In the genomic region with DNA sequence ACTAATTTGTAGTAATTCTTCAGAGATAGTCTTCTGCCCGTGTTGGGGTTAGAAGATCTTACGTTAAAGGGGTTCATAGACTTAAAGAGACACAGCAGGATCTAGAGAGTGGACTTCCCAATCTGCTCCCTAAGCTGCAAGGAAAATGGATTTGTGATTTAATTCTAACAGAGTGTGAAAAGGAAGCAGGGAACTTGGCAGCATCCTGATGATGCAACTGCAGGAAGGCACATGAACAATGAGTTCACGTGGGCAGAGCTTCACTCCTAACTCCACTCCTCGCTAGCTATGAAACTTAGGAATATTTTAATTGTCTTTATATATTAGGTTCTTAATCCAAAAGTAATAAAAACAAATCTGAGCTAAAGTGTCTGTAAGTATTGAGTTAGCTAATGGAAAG, we compare ENCODE assay signal across 27 mouse cellular contexts.
DNase-seq lines count a peak whose midpoint lies in the region; ATAC-seq and TF ChIP-seq lines count a peak whose summit lies in the region.
"Had no signal": no experiment of that assay in that cellular context is flagged by ENCODE, and none has a peak within 500 bp of the region (broad histone marks: within the 10 kb centered on the region; RNA-seq: fewer than 3 reads in every experiment).

No protein-coding gene starts in this region.

- H3K4me1 ChIP-seq in hindbrain, postnatal 0 days (ENCODE audit: insufficient read depth, low read length), result no peaks in the 10 kb centered on the region
- H3K4me1 ChIP-seq in hindbrain, embryonic 12.5 days, result no peaks in the 10 kb centered on the region
- no peaks in the 10 kb centered on the region for H3K4me1 ChIP-seq in midbrain, postnatal 0 days (ENCODE audit: insufficient read depth, low read length)
- no peaks in the 10 kb centered on the region for H3K4me1 ChIP-seq in midbrain, embryonic 16.5 days (ENCODE audit: control insufficient read depth, insufficient read depth, low read length)
- H3K4me1 ChIP-seq: embryonic facial prominence, embryonic 10.5 days; forebrain, embryonic 12.5 days; forebrain, embryonic 15.5 days; heart, embryonic 12.5 days; heart, embryonic 15.5 days; hindbrain, embryonic 10.5 days; hindbrain, embryonic 15.5 days had no signal

- no peaks in the 10 kb centered on the region for H3K27me3 ChIP-seq in hindbrain, postnatal 0 days (ENCODE audit: insufficient read depth, low read length)
- H3K27me3 ChIP-seq in hindbrain, embryonic 12.5 days, result no peaks in the 10 kb centered on the region
- H3K27me3 ChIP-seq in midbrain, postnatal 0 days (ENCODE audit: insufficient read depth, low read length), result no peaks in the 10 kb centered on the region
- no peaks in the 10 kb centered on the region for H3K27me3 ChIP-seq in midbrain, embryonic 16.5 days (ENCODE audit: control insufficient read depth, insufficient read depth, low read depth, low read length)
- H3K27me3 ChIP-seq: embryonic facial prominence, embryonic 13.5 days; forebrain, embryonic 12.5 days; forebrain, embryonic 15.5 days; heart, embryonic 12.5 days; heart, embryonic 15.5 days; hindbrain, embryonic 15.5 days had no signal

- no peak overlapping the region for H3K9ac ChIP-seq in hindbrain, postnatal 0 days (replicated peaks; ENCODE audit: low read length)
- no peak overlapping the region for H3K9ac ChIP-seq in hindbrain, embryonic 12.5 days
- H3K9ac ChIP-seq in midbrain, postnatal 0 days (replicated peaks; ENCODE audit: low read length, poor library complexity, severe bottlenecking), result no peak overlapping the region
- H3K9ac ChIP-seq in midbrain, embryonic 16.5 days (ENCODE audit: low read depth, low read length), result no peak overlapping the region
- H3K9ac ChIP-seq: embryonic facial prominence, embryonic 13.5 days; forebrain, embryonic 12.5 days; forebrain, embryonic 15.5 days; heart, embryonic 12.5 days; heart, embryonic 15.5 days; hindbrain, embryonic 15.5 days had no signal

- H3K9me3 ChIP-seq in hindbrain, postnatal 0 days (ENCODE audit: low read length), result no peaks in the 10 kb centered on the region
- H3K9me3 ChIP-seq in hindbrain, embryonic 12.5 days (replicated peaks), result no peaks in the 10 kb centered on the region
- H3K9me3 ChIP-seq in midbrain, postnatal 0 days (ENCODE audit: low read length), result no peaks in the 10 kb centered on the region
- no peaks in the 10 kb centered on the region for H3K9me3 ChIP-seq in midbrain, embryonic 16.5 days (replicated peaks; ENCODE audit: control insufficient read depth, low read length, poor library complexity, severe bottlenecking)
- H3K9me3 ChIP-seq: embryonic facial prominence, embryonic 10.5 days; embryonic facial prominence, embryonic 13.5 days; forebrain, embryonic 12.5 days; forebrain, embryonic 15.5 days; heart, embryonic 12.5 days; heart, embryonic 15.5 days; hindbrain, embryonic 10.5 days; hindbrain, embryonic 15.5 days had no signal

- H3K4me3 ChIP-seq in hindbrain, postnatal 0 days (ENCODE audit: low read length), result no peak overlapping the region
- no peak overlapping the region for H3K4me3 ChIP-seq in hindbrain, embryonic 12.5 days
- H3K4me3 ChIP-seq in midbrain, postnatal 0 days (ENCODE audit: low read depth, low read length), result no peak overlapping the region
- no peak overlapping the region for H3K4me3 ChIP-seq in midbrain, embryonic 16.5 days (ENCODE audit: low read depth, low read length)
- H3K4me3 ChIP-seq: embryonic facial prominence, embryonic 10.5 days; embryonic facial prominence, embryonic 13.5 days; erythroblast, embryonic 14.5 days; forebrain, embryonic 12.5 days; forebrain, embryonic 15.5 days; heart, embryonic 12.5 days; heart, embryonic 15.5 days; hindbrain, embryonic 10.5 days; hindbrain, embryonic 15.5 days had no signal

- DNase-seq in hindbrain, postnatal 0 days (ENCODE audit: low spot score), result peak; percentile 35
- DNase-seq in midbrain, postnatal 0 days (ENCODE audit: low spot score), result peak; percentile 55
- peak; percentile 25 for DNase-seq in brain, adult 2 months (ENCODE audit: low read depth, low spot score)
- DNase-seq in thymus, postnatal 10 days (ENCODE audit: low spot score in 2 of 2), result no peak
- DNase-seq in kidney, postnatal 4 days, result no peak
- DNase-seq: adrenal gland, postnatal 14 days; cerebellum, adult 18-20 months; cerebellum, adult 9-10 months; cerebellum, postnatal 25 days; embryo, embryonic 11 days; gastrocnemius, postnatal 25 days; heart, adult 18-20 months; heart, postnatal 36 days had no signal

- H3K4me2 ChIP-seq in hindbrain, postnatal 0 days (ENCODE audit: low read depth, low read length), result no peak overlapping the region
- H3K4me2 ChIP-seq in hindbrain, embryonic 12.5 days (replicated peaks), result no peak overlapping the region
- H3K4me2 ChIP-seq in midbrain, postnatal 0 days (ENCODE audit: low read depth, low read length, poor library complexity, severe bottlenecking), result no peak overlapping the region
- H3K4me2 ChIP-seq in midbrain, embryonic 16.5 days (ENCODE audit: low read length), result no peak overlapping the region
- H3K4me2 ChIP-seq: embryonic facial prominence, embryonic 13.5 days; forebrain, embryonic 12.5 days; forebrain, embryonic 15.5 days; heart, embryonic 12.5 days; heart, embryonic 15.5 days; hindbrain, embryonic 15.5 days had no signal

- TF ChIP-seq CTCF in hindbrain, postnatal 0 days (IDR thresholded peaks at IDR 0.05; ENCODE audit: low read depth), result no peak
- TF ChIP-seq CTCF in midbrain, postnatal 0 days (IDR thresholded peaks at IDR 0.05), result no peak

- WGBS in hindbrain, postnatal 0 days, result 52% methylated on average over 4 of the region's 4 CpGs
- 86% methylated on average over 4 of the region's 4 CpGs for WGBS in hindbrain, embryonic 12.5 days
- WGBS in midbrain, postnatal 0 days, result 49% methylated on average over 4 of the region's 4 CpGs
- 59% methylated on average over 4 of the region's 4 CpGs for WGBS in midbrain, embryonic 16.5 days

- no peaks in the 10 kb centered on the region for H3K36me3 ChIP-seq in hindbrain, postnatal 0 days (ENCODE audit: insufficient read depth, low read length)
- H3K36me3 ChIP-seq in hindbrain, embryonic 12.5 days, result no peaks in the 10 kb centered on the region
- H3K36me3 ChIP-seq in midbrain, postnatal 0 days (ENCODE audit: insufficient read depth, low read length), result no peaks in the 10 kb centered on the region
- H3K36me3 ChIP-seq in midbrain, embryonic 16.5 days (ENCODE audit: control insufficient read depth, insufficient read depth, low read length), result no peaks in the 10 kb centered on the region
- H3K36me3 ChIP-seq: embryonic facial prominence, embryonic 10.5 days; embryonic facial prominence, embryonic 13.5 days; forebrain, embryonic 12.5 days; forebrain, embryonic 15.5 days; heart, embryonic 12.5 days; heart, embryonic 15.5 days; hindbrain, embryonic 10.5 days; hindbrain, embryonic 15.5 days had no signal

- no peak overlapping the region for H3K27ac ChIP-seq in hindbrain, postnatal 0 days
- H3K27ac ChIP-seq in hindbrain, embryonic 12.5 days, result no peak overlapping the region
- no peak overlapping the region for H3K27ac ChIP-seq in midbrain, postnatal 0 days (ENCODE audit: low read depth, low read length)
- H3K27ac ChIP-seq in midbrain, embryonic 16.5 days (ENCODE audit: low read length), result no peak overlapping the region
- H3K27ac ChIP-seq: embryonic facial prominence, embryonic 10.5 days; embryonic facial prominence, embryonic 13.5 days; forebrain, embryonic 12.5 days; forebrain, embryonic 15.5 days; heart, embryonic 15.5 days; hindbrain, embryonic 10.5 days; hindbrain, embryonic 15.5 days had no signal

- ATAC-seq in hindbrain, postnatal 0 days, result no peak
- no peak for ATAC-seq in hindbrain, embryonic 12.5 days (ENCODE audit: low FRiP score)
- no peak for ATAC-seq in midbrain, postnatal 0 days (ENCODE audit: low FRiP score)
- ATAC-seq in midbrain, embryonic 16.5 days, result no peak
- ATAC-seq: activated CD4-positive, CD25-positive, alpha-beta regulatory T cell, adult 4 months; forebrain, embryonic 15.5 days; inflammation-experienced regulatory T-cells, adult 6 months; intestine, embryonic 16.5 days had no signal

Comparison
In these comparisons a context has a peak if more than half of its experiments do, and no peak if none do; other contexts are left out.
1. DNase-seq: peak in hindbrain, postnatal 0 days (single experiment), midbrain, postnatal 0 days (single experiment) and brain, adult 2 months (single experiment); none in thymus, postnatal 10 days (0 of 2) and kidney, postnatal 4 days (0 of 2).